Mouse (Mus musculus): ENCODE data around the gene Ell.

Gene Ell

GRCm38 (mm10) chr8:70539077-70539813 is at the start of gene Ell:
Gene Ell, plus strand, starts transcription at chr8:70539457.
- peak; percentile 99 for DNase-seq (ENCODE audit: low spot score)

- DNase-seq (ENCODE audit: low spot score), result no peak
Measured at GRCm38 (mm10) chr8:70489576-70489975, 49.7 kb upstream of the Ell start.

- no peak for DNase-seq (ENCODE audit: low spot score)
Measured at GRCm38 (mm10) chr8:70490061-70490879, 49.0 kb upstream of the Ell start.

GRCm38 (mm10) chr8:70490880-70491495 is 48.3 kb upstream of the Ell start:
- DNase-seq (ENCODE audit: low spot score), result peak; percentile 61

GRCm38 (mm10) chr8:70492664-70493640 is 46.3 kb upstream of the Ell start, which contains the start of gene Crlf1:
Gene Crlf1, plus strand, starts transcription at chr8:70493158.
- DNase-seq (ENCODE audit: low spot score), result no peak

- DNase-seq (ENCODE audit: low spot score), result no peak
Measured at GRCm38 (mm10) chr8:70493692-70494415, 45.4 kb upstream of the Ell start.

GRCm38 (mm10) chr8:70494416-70494945 is 44.8 kb upstream of the Ell start:
- DNase-seq (ENCODE audit: low spot score), result no peak

GRCm38 (mm10) chr8:70495001-70495770 is 44.1 kb upstream of the Ell start:
- DNase-seq (ENCODE audit: low spot score), result no peak

GRCm38 (mm10) chr8:70495771-70496062 is 43.5 kb upstream of the Ell start:
- no peak for DNase-seq (ENCODE audit: low spot score)

- no peak for DNase-seq (ENCODE audit: low spot score)
Measured at GRCm38 (mm10) chr8:70500386-70501301, 38.6 kb upstream of the Ell start.

- no peak for DNase-seq (ENCODE audit: low spot score)
Measured at GRCm38 (mm10) chr8:70501820-70502529, 37.3 kb upstream of the Ell start.

GRCm38 (mm10) chr8:70502540-70502939 is 36.7 kb upstream of the Ell start:
- DNase-seq (ENCODE audit: low spot score), result no peak

GRCm38 (mm10) chr8:70503062-70503750 is 36.1 kb upstream of the Ell start:
- DNase-seq (ENCODE audit: low spot score), result peak; percentile 66

GRCm38 (mm10) chr8:70504291-70504716 is 35.0 kb upstream of the Ell start:
- peak; percentile 97 for DNase-seq (ENCODE audit: low spot score)

- DNase-seq (ENCODE audit: low spot score), result peak; percentile 88
Measured at GRCm38 (mm10) chr8:70504851-70505250, 34.4 kb upstream of the Ell start.

GRCm38 (mm10) chr8:70505698-70506327 is 33.4 kb upstream of the Ell start:
- no peak for DNase-seq (ENCODE audit: low spot score)
